Mouse (Mus musculus) embryonic facial prominence, embryonic 15.5 days (tissue): Measurements from ENCODE around the gene Pla2g2e. TPM values are rescaled to one million over a fixed set of nuclear protein-coding genes. Genes with fewer than 3 reads are reported as not detected.
A peak's percentile ranks its signal among the peaks of the same experiment; 100 is the strongest.

Experiments used
- ATAC-seq: fragments of 200-750 bp; cut with Nextera tagmentation; 2 replicates; pipeline ENCODE4 v1.8.0; 2017; ENCODE audit warnings: low read depth, moderate TSS enrichment; ENCODE audit not compliant: insufficient number of reproducible peaks, low FRiP score, low TSS enrichment
- H3K27ac ChIP-seq: fragments of 300-500 bp; sonication (generic); replicated peaks from 2 replicates; pipeline ENCODE4 v1.5.1; 2015; ENCODE audit warnings: mild to moderate bottlenecking, inconsistent platforms
- H3K27me3 ChIP-seq: fragments of 300-500 bp; sonication (generic); 2 replicates; pipeline ENCODE4 v1.6.1; 2015; ENCODE audit warnings: inconsistent platforms
- H3K36me3 ChIP-seq: fragments of 300-500 bp; sonication (generic); 2 replicates; pipeline ENCODE4 v1.6.1; 2015; ENCODE audit warnings: mild to moderate bottlenecking, inconsistent platforms
- H3K4me1 ChIP-seq: fragments of 300-500 bp; sonication (generic); 2 replicates; pipeline ENCODE4 v1.6.1; 2015; ENCODE audit warnings: inconsistent platforms
- H3K4me2 ChIP-seq: fragments of 300-500 bp; sonication (generic); replicated peaks from 2 replicates; pipeline ENCODE4 v1.6.1; 2015; ENCODE audit warnings: mild to moderate bottlenecking, inconsistent platforms
- H3K4me3 ChIP-seq: fragments of 300-500 bp; sonication (generic); replicated peaks from 2 replicates; pipeline ENCODE4 v1.5.1; 2015; ENCODE audit warnings: mild to moderate bottlenecking, inconsistent platforms
- H3K9ac ChIP-seq: fragments of 300-500 bp; sonication (generic); 2 replicates; pipeline ENCODE4 v1.6.1; 2015; ENCODE audit warnings: inconsistent platforms
- H3K9me3 ChIP-seq: fragments of 300-500 bp; sonication (generic); replicated peaks from 2 replicates; pipeline ENCODE4 v1.6.1; 2016; ENCODE audit warnings: inconsistent platforms
- whole genome bisulfite sequencing: fragments of 180-500 bp; shearing (Covaris S2); methylation state at CpG from one replicate; pipeline ENCODE4 v1.1.7; 2015; 5-methylcytosine and 5-hydroxymethylcytosine counted together
- polyA plus RNA-seq: library from polyadenylated mRNA; unstranded; fragments of >200 nt; fragmentation: Nextera tagmentation; extraction: Ambion mirVana; gene quantifications from 2 replicates; pipeline ENCODE4 v1.2.1, GENCODE M21; 2015

Pla2g2e gene
- polyA plus RNA-seq = 0.96 and 1.1 TPM in 2 replicates

DNA sequence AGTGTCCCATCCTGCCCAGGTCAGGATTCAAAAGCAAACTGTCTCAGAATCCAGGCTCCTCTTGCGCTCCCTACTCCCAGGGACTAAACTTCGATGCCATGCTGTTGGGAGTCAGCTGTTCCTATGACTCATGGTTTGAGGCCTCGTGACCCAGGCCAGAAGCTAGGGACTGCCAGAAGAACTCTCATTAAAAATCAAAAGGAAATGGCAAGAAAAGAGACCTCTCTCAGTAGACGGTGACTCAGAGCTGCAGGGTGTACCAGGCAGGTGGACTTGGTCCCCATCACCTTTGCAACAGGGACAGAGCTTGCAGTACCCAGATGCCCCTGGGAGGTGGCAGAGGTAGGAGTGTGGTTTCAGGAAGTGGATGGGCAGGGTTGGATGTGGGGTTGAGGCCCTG lies at the start of gene Pla2g2e:
Gene Pla2g2e, plus strand, starts transcription at position 212 of the 400 bp plus-strand sequence.
- Histone ChIP-seq H3K27ac (no peak within 1 kb of the TSS), H3K4me3 (no peak within 1 kb of the TSS), H3K9ac (no peak within 1 kb of the TSS), H3K9me3 (no peaks in the 10 kb centered on the region), H3K36me3 (no peaks in the 10 kb centered on the region), H3K4me2 (no peak within 1 kb of the TSS), H3K4me1 (peaks cover 6% of the 10 kb centered on the region), H3K27me3 (no peaks in the 10 kb centered on the region)
- ATAC-seq = no peak
- 76% methylated on average over 4 of the region's 4 CpGs for WGBS

DNA sequence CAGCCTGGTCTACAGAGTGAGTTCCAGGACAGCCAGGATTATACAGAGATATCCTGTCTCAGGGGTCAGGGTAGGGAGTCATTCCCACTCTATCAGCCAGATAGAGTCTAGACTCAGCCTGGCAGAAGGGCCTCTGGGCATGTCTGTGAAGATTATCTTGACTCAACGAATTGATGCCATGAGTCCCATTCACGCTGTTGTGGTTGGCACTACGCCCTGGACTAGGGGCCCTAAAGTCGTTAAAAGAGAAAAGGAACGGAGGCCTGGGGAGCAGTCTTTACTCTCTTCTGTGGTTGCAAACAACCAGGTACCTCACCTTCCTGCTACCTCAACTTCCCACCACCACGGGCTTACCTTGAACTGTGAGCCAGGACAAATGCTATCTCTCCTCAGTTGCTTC lies 37.9 kb upstream of the Pla2g2e start:
- Histone ChIP-seq H3K9ac (no peak overlapping the region), H3K27ac (no peak overlapping the region), H3K4me3 (no peak overlapping the region), H3K4me1 (no peaks in the 10 kb centered on the region), H3K4me2 (no peak overlapping the region), H3K27me3 (no peaks in the 10 kb centered on the region), H3K36me3 (no peaks in the 10 kb centered on the region), H3K9me3 (0 out of 2 replicates have a peak, but pooled peaks cover 4% of the 10 kb centered on the region)
- no peak for ATAC-seq
- 70% methylated on average over 6 of the region's 6 CpGs for WGBS

DNA sequence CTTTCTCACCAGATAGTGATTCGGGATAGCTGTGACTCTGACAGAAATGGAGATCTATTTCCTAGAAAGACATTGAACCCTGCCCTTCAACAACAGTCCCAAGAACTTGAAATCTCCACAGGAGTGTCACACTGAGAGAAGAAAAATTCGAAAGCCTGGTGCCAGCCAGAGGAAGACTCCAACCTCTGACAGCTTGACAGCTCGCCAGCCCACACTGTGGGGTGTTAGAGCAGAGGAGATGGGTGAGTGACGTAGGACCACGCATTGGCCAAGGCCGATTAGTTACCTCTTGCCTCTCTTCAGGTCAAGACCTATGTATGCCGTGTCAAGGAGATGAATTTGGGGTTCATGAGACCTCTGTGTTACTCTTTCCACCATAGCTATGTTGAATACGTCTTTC lies 37.0 kb upstream of the Pla2g2e start:
- Histone ChIP-seq H3K9me3 (0 out of 2 replicates have a peak, but pooled peaks cover 4% of the 10 kb centered on the region), H3K4me1 (no peaks in the 10 kb centered on the region), H3K4me3 (no peak overlapping the region), H3K27ac (no peak overlapping the region), H3K4me2 (no peak overlapping the region), H3K9ac (no peak overlapping the region), H3K36me3 (no peaks in the 10 kb centered on the region), H3K27me3 (no peaks in the 10 kb centered on the region)
- 81% methylated on average over 8 of the region's 8 CpGs for WGBS
- no peak for ATAC-seq

DNA sequence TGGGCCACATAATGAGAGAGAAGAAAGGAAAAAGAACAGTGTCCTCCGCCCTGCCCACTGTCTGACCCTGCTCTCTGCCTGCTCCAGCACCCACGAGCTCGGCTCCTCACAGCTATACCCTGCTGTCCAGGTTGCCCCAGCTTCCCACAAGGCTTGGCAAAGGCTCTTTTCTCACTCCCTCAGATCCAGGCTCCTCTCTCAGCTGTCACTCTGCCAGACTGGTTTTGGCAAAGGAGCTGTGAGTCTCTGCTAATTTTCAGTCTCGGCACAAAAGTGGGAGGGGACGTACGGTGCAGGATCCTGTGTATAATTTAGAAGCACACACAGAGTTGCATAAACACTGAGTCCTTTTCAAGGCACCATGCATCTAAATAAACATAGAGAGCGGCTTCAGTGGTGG lies 36.4 kb upstream of the Pla2g2e start:
- Histone ChIP-seq H3K36me3 (no peaks in the 10 kb centered on the region), H3K4me1 (no peaks in the 10 kb centered on the region), H3K27ac (no peak overlapping the region), H3K4me2 (no peak overlapping the region), H3K9me3 (0 out of 2 replicates have a peak, but pooled peaks cover 4% of the 10 kb centered on the region), H3K4me3 (no peak overlapping the region), H3K9ac (no peak overlapping the region), H3K27me3 (no peaks in the 10 kb centered on the region)
- 62% methylated on average over 7 of the region's 7 CpGs for WGBS
- ATAC-seq = peak; percentile 79; the same call in 1 of the 2 replicates

DNA sequence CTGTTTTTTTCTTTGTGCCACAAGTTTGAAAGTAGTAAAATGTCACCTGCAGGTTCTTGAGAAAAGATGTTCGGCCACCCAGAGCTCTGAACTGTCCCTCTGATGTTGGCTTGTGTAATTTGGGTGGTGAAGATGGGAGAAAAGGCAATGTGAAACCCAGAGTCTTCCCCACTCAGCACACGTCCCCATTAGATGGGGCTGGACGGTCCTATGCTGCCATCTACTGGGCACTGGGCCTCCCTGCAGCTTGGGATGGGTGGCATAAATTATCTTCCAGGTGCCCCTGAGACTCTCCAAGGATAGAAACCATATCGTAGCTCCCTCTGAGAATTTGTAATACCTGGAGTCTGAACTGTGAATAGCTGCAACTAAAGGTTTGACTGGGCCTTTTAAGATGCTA lies 26.3 kb upstream of the Pla2g2e start:
- no peak for ATAC-seq
- H3K4me1 ChIP-seq = no peaks in the 10 kb centered on the region
- no peaks in the 10 kb centered on the region for H3K36me3 ChIP-seq
- no peak overlapping the region for H3K9ac ChIP-seq
- no peak overlapping the region for H3K27ac ChIP-seq
- H3K9me3 ChIP-seq = no peaks in the 10 kb centered on the region
- WGBS = 5% methylated on average over 4 of the region's 4 CpGs
- no peaks in the 10 kb centered on the region for H3K27me3 ChIP-seq
- H3K4me2 ChIP-seq = no peak overlapping the region
- no peak overlapping the region for H3K4me3 ChIP-seq

DNA sequence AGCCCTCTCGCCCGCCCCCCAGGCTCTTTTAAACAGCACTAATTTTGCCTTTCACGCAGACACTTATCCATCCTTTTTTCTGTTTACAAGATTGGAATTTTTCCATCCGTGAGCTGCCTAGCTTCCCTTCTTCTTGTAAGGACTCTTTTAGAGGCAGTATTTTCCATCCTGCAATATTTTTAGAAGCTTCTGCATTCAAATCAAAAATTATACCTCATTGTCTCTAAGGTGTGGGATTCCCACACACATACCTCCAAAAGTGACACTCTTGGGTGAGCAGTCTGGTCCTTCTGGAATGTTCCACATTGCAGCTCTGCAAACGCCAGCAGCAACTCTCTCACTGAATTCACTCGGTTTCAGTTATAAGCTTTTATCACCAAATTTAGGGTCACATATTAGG lies 24.8 kb upstream of the Pla2g2e start:
- 58% methylated on average over 6 of the region's 6 CpGs for WGBS

DNA sequence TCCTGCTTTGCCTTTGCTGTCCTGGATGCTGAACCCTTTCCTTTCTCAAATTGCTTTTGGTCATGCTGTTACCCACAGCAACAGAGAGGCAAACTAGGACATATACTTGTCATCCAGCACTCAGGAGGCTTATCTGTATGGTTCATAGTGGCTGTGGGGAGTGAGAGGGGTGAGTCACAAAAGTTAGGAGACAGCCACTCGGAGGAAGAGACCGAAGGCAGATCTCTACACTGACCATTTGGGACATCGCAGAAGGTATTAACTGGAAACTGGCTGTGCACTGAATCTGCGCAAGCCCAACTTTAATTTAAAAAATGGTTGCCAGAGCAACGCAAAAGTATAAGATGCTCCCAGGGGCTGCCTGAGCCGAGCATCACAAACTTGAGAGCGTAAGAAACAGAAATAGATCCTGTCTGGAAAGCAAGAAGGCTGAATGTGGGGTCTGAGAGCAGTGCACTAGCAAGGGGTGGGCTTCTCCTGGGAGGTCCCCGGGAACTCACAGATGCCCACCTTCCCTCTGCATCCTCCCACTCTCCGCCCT lies 22.6 kb upstream of the Pla2g2e start:
- ATAC-seq = no peak
- Histone ChIP-seq H3K27ac (no peak overlapping the region), H3K27me3 (no peaks in the 10 kb centered on the region; the same call in 1 of the 2 replicates), H3K4me2 (no peak overlapping the region), H3K9me3 (no peaks in the 10 kb centered on the region), H3K4me1 (no peaks in the 10 kb centered on the region), H3K4me3 (no peak overlapping the region), H3K36me3 (no peaks in the 10 kb centered on the region), H3K9ac (no peak overlapping the region)
- WGBS = 83% methylated on average over 9 of the region's 9 CpGs

More for the DNA sequence above, 24.8 kb upstream of the Pla2g2e start:
- no peaks in the 10 kb centered on the region for H3K4me1 ChIP-seq
- H3K4me3 ChIP-seq = no peak overlapping the region
- ATAC-seq = no peak
- no peaks in the 10 kb centered on the region for H3K27me3 ChIP-seq
- no peak overlapping the region for H3K9ac ChIP-seq
- H3K36me3 ChIP-seq = no peaks in the 10 kb centered on the region
- H3K27ac ChIP-seq = no peak overlapping the region
- no peak overlapping the region for H3K4me2 ChIP-seq
- H3K9me3 ChIP-seq = no peaks in the 10 kb centered on the region

DNA sequence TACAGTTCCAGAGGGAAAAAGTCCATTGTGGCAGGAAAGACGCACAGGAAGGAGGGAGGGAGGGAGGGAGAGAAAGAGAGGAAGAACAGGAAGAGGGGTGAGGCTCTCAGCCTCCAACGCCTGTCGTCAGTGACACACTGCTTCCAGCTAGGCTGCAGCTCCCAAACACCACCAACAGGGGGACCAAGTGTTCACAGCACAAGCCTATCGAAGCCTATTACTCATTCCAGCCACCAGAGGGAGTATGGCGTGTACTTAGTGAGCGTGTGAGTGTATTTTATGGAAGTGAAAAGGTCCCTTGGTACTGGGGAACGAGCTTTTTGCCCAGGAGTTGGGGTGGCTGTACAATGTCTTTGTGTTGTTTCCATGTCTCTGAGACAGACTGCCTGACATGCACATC lies 21.3 kb upstream of the Pla2g2e start:
- Histone ChIP-seq H3K27me3 (no peaks in the 10 kb centered on the region; the same call in 1 of the 2 replicates), H3K9me3 (no peaks in the 10 kb centered on the region), H3K4me2 (no peak overlapping the region), H3K4me3 (no peak overlapping the region), H3K27ac (no peak overlapping the region), H3K36me3 (no peaks in the 10 kb centered on the region), H3K9ac (no peak overlapping the region), H3K4me1 (no peaks in the 10 kb centered on the region)
- 24% methylated on average over 7 of the region's 7 CpGs for WGBS
- ATAC-seq = no peak

DNA sequence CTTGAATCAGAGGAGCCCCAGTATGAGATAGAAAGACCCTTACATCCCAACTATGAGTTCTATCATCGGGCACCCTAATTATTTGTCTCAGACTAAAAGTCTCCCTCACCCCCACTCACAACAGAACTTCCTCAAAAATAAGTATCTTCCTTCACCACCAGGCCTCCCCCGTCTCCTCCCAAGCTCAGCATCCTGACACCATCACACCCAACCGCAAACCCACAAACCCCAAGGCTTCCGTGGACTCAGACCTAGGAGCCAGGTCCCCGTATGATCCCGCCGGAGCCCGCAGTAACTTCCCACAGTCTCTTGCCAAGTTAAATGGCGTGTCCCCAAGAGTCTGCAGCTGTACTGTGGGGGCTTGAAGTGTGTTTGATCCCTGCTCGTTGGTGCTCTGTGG lies 20.2 kb upstream of the Pla2g2e start:
- no peaks in the 10 kb centered on the region for H3K36me3 ChIP-seq
- H3K4me1 ChIP-seq = no peaks in the 10 kb centered on the region
- H3K9me3 ChIP-seq = no peaks in the 10 kb centered on the region
- H3K4me3 ChIP-seq = no peak overlapping the region
- ATAC-seq = no peak
- WGBS = 78% methylated on average over 10 of the region's 10 CpGs
- H3K27me3 ChIP-seq = no peaks in the 10 kb centered on the region; the same call in 1 of the 2 replicates
- H3K9ac ChIP-seq = no peak overlapping the region
- H3K27ac ChIP-seq = no peak overlapping the region
- H3K4me2 ChIP-seq = no peak overlapping the region

DNA sequence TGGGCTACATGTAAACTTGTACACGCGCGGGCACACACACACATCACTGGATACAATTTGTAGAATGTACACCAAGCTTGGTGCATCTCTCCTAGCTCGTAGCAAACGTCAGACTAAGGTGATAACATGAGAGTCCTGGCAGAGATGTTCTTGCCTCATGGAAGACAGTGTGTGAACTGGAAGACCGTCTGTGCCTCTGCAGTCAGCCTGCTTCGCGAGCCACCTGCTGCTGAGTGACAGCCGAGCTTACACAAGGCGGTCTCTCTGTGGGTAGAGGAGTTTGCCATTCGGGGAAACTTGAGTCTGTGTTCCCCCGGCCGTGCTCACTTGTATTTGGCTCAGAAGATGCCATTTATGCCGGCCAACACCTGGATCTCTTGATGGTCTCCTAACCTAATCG lies 19.3 kb upstream of the Pla2g2e start:
- Histone ChIP-seq H3K4me1 (no peaks in the 10 kb centered on the region), H3K9me3 (no peaks in the 10 kb centered on the region), H3K27ac (no peak overlapping the region), H3K27me3 (no peaks in the 10 kb centered on the region; the same call in 1 of the 2 replicates), H3K36me3 (no peaks in the 10 kb centered on the region), H3K4me2 (no peak overlapping the region), H3K4me3 (no peak overlapping the region), H3K9ac (no peak overlapping the region)
- no peak for ATAC-seq
- WGBS = 76% methylated on average over 15 of the region's 15 CpGs

DNA sequence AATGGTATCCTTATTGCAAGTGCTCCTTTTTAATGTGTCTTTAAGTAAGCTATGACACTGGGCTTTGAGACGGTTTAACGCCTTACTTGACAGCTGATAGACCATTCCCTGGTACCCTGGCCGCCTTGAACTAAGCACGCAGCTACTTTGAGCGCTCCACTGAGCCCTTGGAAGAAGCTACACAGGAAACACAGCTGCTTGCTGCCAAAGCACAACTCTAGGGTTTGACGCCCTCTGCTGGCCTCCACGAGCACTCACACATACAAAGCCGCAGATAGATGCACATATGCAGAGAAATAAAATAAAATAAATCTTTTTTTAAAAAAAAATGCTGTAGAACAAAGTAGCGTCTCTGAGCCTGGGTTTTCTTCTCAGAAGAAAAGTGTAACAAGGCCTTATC lies 18.5 kb upstream of the Pla2g2e start:
- H3K9ac ChIP-seq = no peak overlapping the region
- H3K4me2 ChIP-seq = peak overlapping the region; percentile 34
- ATAC-seq = no peak
- 16% methylated on average over 9 of the region's 9 CpGs for WGBS
- H3K27ac ChIP-seq = no peak overlapping the region
- H3K27me3 ChIP-seq = no peaks in the 10 kb centered on the region; the same call in 1 of the 2 replicates
- H3K4me3 ChIP-seq = 0 out of 2 replicates have a peak overlapping the region, but pooled peaks have one; percentile 17
- no peaks in the 10 kb centered on the region for H3K4me1 ChIP-seq
- H3K9me3 ChIP-seq = no peaks in the 10 kb centered on the region
- no peaks in the 10 kb centered on the region for H3K36me3 ChIP-seq

DNA sequence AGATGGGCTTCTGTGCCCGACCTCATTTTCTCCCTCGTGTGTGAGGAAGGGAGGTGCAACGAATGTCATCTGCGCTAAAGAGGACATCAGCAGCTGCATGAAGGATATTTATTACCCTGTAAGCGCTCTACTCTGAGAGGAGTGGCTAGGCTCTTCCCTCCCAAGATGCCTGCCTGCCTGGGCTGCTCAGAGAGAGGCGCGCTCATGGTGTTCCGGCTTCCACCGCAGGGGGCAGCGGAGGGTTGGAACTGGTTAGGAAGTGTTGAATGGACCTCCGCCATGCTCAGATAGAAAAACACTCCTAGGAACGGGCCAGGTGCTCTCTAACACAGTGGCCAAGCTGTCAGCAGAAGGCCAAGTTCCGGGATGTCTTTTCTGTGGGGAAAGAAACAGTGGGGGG lies 18.0 kb upstream of the Pla2g2e start:
- peak overlapping the region; percentile 34 for H3K4me2 ChIP-seq
- no peaks in the 10 kb centered on the region for H3K4me1 ChIP-seq
- H3K9ac ChIP-seq = no peak overlapping the region
- 0 out of 2 replicates have a peak overlapping the region, but pooled peaks have one; percentile 17 for H3K4me3 ChIP-seq
- H3K36me3 ChIP-seq = no peaks in the 10 kb centered on the region
- H3K9me3 ChIP-seq = no peaks in the 10 kb centered on the region
- ATAC-seq = no peak
- no peaks in the 10 kb centered on the region; the same call in 1 of the 2 replicates for H3K27me3 ChIP-seq
- H3K27ac ChIP-seq = no peak overlapping the region
- 4% methylated on average over 13 of the region's 13 CpGs for WGBS
